Mouse (Mus musculus): ENCODE results near the gene 2010111I01Rik. TPM values are rescaled to one million over a fixed set of nuclear protein-coding genes. Genes with fewer than 3 reads are reported as not detected.

The 2010111I01Rik gene
- polyA plus RNA-seq, 1 experiment: 22.5 TPM

DNA sequence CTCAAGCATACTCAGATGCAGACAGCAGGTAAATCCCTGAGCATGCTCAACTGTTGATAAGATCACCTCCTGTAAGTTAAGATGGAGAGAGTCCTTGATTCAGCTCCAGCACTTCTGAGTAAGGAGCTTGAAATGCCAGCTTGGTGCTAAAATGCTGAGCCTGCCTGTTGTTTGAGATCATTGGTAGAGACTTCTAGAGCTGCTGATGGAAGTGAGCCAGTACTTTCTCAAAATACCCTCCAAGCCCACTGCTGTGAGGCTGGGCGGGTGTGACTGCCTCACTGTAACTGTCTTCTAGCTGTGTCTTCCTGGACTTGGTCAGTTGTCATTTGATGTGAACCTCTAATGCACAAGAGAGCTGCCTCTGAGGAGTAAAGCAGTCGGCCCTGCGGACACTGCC is 51.4 kb downstream of the 2010111I01Rik start:
- Histone ChIP-seq H3K27me3 (ENCODE audit: control insufficient read depth, insufficient read depth, low read length) (no peaks in the 10 kb centered on the region), H3K4me1 (ENCODE audit: control insufficient read depth, insufficient read depth, insufficient read length) (no peaks in the 10 kb centered on the region), H3K4me3 (ENCODE audit: extremely low read depth, insufficient read depth, insufficient read length) (no peak overlapping the region), H3K36me3 (ENCODE audit: control insufficient read depth, insufficient read depth, low read length) (no peaks in the 10 kb centered on the region), H3K27ac (ENCODE audit: insufficient read depth, low read length) (no peak overlapping the region)
- no peak for DNase-seq (ENCODE audit: low read depth in 1 of 2, low spot score in 2 of 2)
- TF ChIP-seq CTCF (IDR thresholded peaks at IDR 0.05; ENCODE audit: extremely low read depth, insufficient read depth, insufficient read length, insufficient replicate concordance): no peak
- TF ChIP-seq POLR2A (IDR thresholded peaks at IDR 0.05; ENCODE audit: low read depth, low read length): no peak
- 91% methylated on average over 3 of the region's 3 CpGs for WGBS

DNA sequence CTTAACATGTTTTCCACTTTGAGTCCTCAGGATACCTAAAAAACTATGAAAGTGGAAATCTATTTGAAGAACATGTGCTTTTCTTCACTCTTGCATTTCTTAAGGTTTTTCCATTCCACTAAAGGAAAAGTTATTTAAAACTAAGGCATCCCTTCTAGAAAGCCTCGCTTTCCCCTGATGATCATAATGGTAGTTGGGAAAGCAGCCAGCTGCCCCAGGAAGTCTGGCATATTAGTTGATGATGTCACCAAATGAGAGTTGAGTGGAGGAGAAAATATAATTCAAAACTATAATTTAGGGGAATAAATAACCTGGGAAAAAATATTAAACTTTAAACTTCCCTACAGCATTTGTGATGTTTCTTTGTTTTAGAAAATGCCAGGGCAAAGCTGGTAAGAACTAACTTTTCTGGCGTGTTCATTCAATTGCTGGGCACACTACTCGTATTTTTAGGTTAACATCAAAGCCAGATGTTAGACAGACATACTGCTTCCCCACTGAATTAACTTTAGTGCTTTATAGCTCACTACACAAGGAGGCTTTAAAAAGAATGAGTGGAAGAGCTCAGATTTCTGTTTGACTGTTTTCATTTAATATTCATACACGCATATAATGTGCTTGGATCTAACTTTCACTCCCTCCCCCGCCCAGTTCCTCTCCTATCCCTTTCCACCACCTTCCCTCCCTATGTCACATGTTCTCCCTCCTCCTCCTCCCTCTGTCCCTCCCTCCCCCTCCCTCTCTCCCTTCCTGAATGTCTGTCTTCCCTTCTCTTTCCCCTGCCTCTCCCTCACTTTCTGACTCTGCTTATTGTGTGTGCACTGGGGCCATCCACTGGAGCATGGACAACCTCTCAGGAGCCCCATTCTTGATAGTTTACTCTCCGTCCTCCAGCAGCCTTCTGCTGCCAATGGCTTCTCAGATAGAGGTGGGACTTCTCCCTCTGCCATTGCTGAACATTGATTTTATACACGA is 58.8 kb downstream of the 2010111I01Rik start:
- no peak overlapping the region for H3K27ac ChIP-seq (ENCODE audit: insufficient read depth, low read length)
- DNase-seq (ENCODE audit: low read depth in 1 of 2, low spot score in 2 of 2): no peak
- no peaks in the 10 kb centered on the region for H3K27me3 ChIP-seq (ENCODE audit: control insufficient read depth, insufficient read depth, low read length)
- TF ChIP-seq CTCF (IDR thresholded peaks at IDR 0.05; ENCODE audit: extremely low read depth, insufficient read depth, insufficient read length, insufficient replicate concordance) (no peak), POLR2A (IDR thresholded peaks at IDR 0.05; ENCODE audit: low read depth, low read length) (no peak)
- WGBS: 84% methylated on average over 7 of the region's 7 CpGs
- no peak overlapping the region for H3K4me3 ChIP-seq (ENCODE audit: extremely low read depth, insufficient read depth, insufficient read length)
- no peaks in the 10 kb centered on the region for H3K36me3 ChIP-seq (ENCODE audit: control insufficient read depth, insufficient read depth, low read length)
- no peaks in the 10 kb centered on the region for H3K4me1 ChIP-seq (ENCODE audit: control insufficient read depth, insufficient read depth, insufficient read length)

DNA sequence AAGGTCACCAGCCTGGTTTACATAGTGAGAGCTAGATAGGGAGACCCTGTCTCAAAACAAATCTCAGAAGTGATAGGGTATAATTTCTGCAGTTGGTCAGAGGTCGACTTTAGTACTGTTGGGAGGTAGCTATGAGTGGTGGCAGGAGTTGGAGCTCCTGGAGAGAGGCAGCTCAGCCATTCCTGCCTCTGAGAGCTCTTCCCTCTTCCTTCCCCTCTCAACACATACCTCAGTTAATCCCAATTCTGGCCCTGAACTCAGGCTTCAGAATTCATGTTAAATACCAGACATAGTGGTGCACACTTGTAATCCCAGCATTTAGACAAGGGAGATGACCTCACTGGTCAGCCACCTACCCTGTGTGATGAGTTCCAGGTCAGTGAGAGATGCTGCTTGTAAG is 65.3 kb downstream of the 2010111I01Rik start:
- TF ChIP-seq CTCF (IDR thresholded peaks at IDR 0.05; ENCODE audit: extremely low read depth, insufficient read depth, insufficient read length, insufficient replicate concordance) (no peak), POLR2A (IDR thresholded peaks at IDR 0.05; ENCODE audit: low read depth, low read length) (no peak)
- Histone ChIP-seq H3K27me3 (ENCODE audit: control insufficient read depth, insufficient read depth, low read length) (no peaks in the 10 kb centered on the region), H3K4me3 (ENCODE audit: extremely low read depth, insufficient read depth, insufficient read length) (no peak overlapping the region), H3K4me1 (ENCODE audit: control insufficient read depth, insufficient read depth, insufficient read length) (no peaks in the 10 kb centered on the region), H3K36me3 (ENCODE audit: control insufficient read depth, insufficient read depth, low read length) (no peaks in the 10 kb centered on the region), H3K27ac (ENCODE audit: insufficient read depth, low read length) (no peak overlapping the region)
- DNase-seq (ENCODE audit: low read depth in 1 of 2, low spot score in 2 of 2): no peak
- WGBS: 69% methylated on average over 1 of the region's 1 CpGs

DNA sequence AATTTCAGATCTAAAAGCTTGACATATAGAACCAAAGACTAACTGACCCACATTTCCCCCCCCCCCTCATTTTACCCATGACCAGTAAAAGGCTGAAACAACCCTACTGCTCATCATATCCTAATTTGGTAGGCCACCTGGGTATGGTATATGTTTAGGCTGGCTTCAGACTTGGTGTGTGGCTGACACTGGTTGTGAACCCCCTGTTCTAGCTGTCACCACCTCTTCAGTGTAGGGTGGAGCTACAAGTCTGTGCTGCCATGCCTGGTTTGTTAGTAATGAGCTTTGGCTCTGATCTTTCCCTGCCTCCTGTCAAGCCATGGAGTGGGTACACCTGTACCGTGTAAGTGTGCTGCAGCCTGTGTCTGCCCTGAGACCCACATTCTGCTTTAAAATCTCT is 66.6 kb downstream of the 2010111I01Rik start:
- DNase-seq (ENCODE audit: low read depth in 1 of 2, low spot score in 2 of 2): no peak
- H3K4me1 ChIP-seq (ENCODE audit: control insufficient read depth, insufficient read depth, insufficient read length): no peaks in the 10 kb centered on the region
- H3K27me3 ChIP-seq (ENCODE audit: control insufficient read depth, insufficient read depth, low read length): no peaks in the 10 kb centered on the region
- H3K36me3 ChIP-seq (ENCODE audit: control insufficient read depth, insufficient read depth, low read length): no peaks in the 10 kb centered on the region
- TF ChIP-seq CTCF (IDR thresholded peaks at IDR 0.05; ENCODE audit: extremely low read depth, insufficient read depth, insufficient read length, insufficient replicate concordance) (no peak), POLR2A (IDR thresholded peaks at IDR 0.05; ENCODE audit: low read depth, low read length) (no peak)
- H3K27ac ChIP-seq (ENCODE audit: insufficient read depth, low read length): no peak overlapping the region
- 85% methylated on average over 1 of the region's 1 CpGs for WGBS
- no peak overlapping the region for H3K4me3 ChIP-seq (ENCODE audit: extremely low read depth, insufficient read depth, insufficient read length)

DNA sequence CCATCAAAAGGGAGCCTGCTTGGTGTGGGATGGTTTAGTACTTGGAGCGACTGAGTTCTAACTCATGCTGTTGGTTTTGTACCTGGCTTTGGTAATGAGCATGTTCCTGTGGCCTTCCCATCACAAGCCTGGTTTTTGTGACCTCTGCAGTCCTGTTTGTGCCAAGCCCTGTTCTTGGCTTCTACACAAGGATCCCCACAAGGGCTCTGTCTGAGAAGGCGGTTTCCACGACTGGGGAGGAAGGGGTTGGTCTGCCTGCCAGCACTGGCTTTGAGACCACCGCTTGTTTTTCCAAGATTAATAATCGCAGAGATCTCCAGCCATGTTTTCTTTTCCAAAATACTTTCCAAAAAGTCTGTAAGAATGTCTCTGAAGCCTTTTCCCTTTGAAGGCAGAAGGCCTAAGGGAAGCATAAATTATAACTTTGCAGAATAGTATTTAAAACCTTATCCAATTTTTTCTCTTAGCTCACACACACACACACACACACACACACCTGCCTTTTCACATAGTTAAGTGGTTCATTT is 67.7 kb downstream of the 2010111I01Rik start:
- 94% methylated on average over 5 of the region's 5 CpGs for WGBS
- DNase-seq (ENCODE audit: low read depth in 1 of 2, low spot score in 2 of 2): no peak
- TF ChIP-seq CTCF (IDR thresholded peaks at IDR 0.05; ENCODE audit: extremely low read depth, insufficient read depth, insufficient read length, insufficient replicate concordance) (no peak), POLR2A (IDR thresholded peaks at IDR 0.05; ENCODE audit: low read depth, low read length) (no peak)
- Histone ChIP-seq H3K4me1 (ENCODE audit: control insufficient read depth, insufficient read depth, insufficient read length) (no peaks in the 10 kb centered on the region), H3K27me3 (ENCODE audit: control insufficient read depth, insufficient read depth, low read length) (no peaks in the 10 kb centered on the region), H3K4me3 (ENCODE audit: extremely low read depth, insufficient read depth, insufficient read length) (no peak overlapping the region), H3K36me3 (ENCODE audit: control insufficient read depth, insufficient read depth, low read length) (no peaks in the 10 kb centered on the region), H3K27ac (ENCODE audit: insufficient read depth, low read length) (no peak overlapping the region)

DNA sequence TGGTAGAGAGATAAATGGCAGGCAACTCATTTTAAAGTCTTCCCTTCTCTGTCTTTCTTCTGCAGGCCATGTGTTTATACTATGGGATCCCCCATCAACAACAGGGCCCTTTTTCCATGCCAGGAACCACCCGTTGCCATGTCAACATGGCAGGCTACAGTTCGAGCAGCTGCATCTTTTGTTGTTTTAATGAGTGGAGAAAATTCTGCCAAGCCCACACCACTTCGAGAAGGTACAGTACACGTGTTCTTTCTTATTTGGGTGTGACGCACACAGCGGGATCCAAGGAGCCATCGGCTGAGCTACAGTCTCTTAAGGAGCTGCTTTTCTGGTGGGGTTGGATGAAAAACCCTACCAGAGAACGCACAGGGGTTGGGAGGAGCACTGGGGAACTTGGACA is 68.3 kb downstream of the 2010111I01Rik start:
- Histone ChIP-seq H3K36me3 (ENCODE audit: control insufficient read depth, insufficient read depth, low read length) (no peaks in the 10 kb centered on the region), H3K27me3 (ENCODE audit: control insufficient read depth, insufficient read depth, low read length) (no peaks in the 10 kb centered on the region), H3K27ac (ENCODE audit: insufficient read depth, low read length) (no peak overlapping the region), H3K4me1 (ENCODE audit: control insufficient read depth, insufficient read depth, insufficient read length) (no peaks in the 10 kb centered on the region), H3K4me3 (ENCODE audit: extremely low read depth, insufficient read depth, insufficient read length) (no peak overlapping the region)
- DNase-seq (ENCODE audit: low read depth in 1 of 2, low spot score in 2 of 2): no peak
- TF ChIP-seq CTCF (IDR thresholded peaks at IDR 0.05; ENCODE audit: extremely low read depth, insufficient read depth, insufficient read length, insufficient replicate concordance): no peak
- TF ChIP-seq POLR2A (IDR thresholded peaks at IDR 0.05; ENCODE audit: low read depth, low read length): no peak
- 93% methylated on average over 8 of the region's 8 CpGs for whole genome bisulfite sequencing

DNA sequence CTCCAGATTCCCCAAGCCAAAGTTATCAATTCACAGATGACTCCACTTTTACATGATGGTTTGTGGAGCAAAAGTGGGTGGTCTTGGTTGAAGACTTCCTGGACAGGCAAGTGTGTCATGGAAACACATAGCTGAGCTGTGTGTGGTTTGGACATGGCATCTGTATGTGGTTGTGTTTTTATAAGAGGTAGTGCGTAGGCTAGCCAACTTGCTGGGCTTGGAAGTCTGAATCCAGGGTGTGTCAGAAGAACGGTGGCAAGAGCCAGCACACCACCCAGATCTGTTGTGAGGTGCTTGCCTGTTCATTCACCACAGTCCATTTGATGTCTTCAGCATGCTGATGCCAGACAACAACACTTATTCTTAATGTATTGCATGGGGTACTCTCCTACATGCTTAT is 68.7 kb downstream of the 2010111I01Rik start:
- no peak for TF ChIP-seq CTCF (IDR thresholded peaks at IDR 0.05; ENCODE audit: extremely low read depth, insufficient read depth, insufficient read length, insufficient replicate concordance)
- no peak for TF ChIP-seq POLR2A (IDR thresholded peaks at IDR 0.05; ENCODE audit: low read depth, low read length)
- Histone ChIP-seq H3K4me3 (ENCODE audit: extremely low read depth, insufficient read depth, insufficient read length) (no peak overlapping the region), H3K27ac (ENCODE audit: insufficient read depth, low read length) (no peak overlapping the region), H3K36me3 (ENCODE audit: control insufficient read depth, insufficient read depth, low read length) (no peaks in the 10 kb centered on the region), H3K4me1 (ENCODE audit: control insufficient read depth, insufficient read depth, insufficient read length) (no peaks in the 10 kb centered on the region), H3K27me3 (ENCODE audit: control insufficient read depth, insufficient read depth, low read length) (no peaks in the 10 kb centered on the region)
- 90% methylated on average over 2 of the region's 2 CpGs for WGBS
- no peak for DNase-seq (ENCODE audit: low read depth in 1 of 2, low spot score in 2 of 2)
